9 mouse cellular contexts compared by ENCODE assay signal in genomic region chr7:127326685-127327084, GRCm38 (mm10). TPM values are rescaled to one million over a fixed set of nuclear protein-coding genes. Genes with fewer than 3 reads are reported as not detected.
DNase-seq lines count a peak whose midpoint lies in the region; ATAC-seq lines count a peak whose summit lies in the region.
"Had no signal": no experiment of that assay in that cellular context is flagged by ENCODE, and none has a peak within 500 bp of the region (broad histone marks: within the 10 kb centered on the region; RNA-seq: fewer than 3 reads in every experiment).

No protein-coding gene starts in this region.

- 71% methylated on average over 2 of the region's 2 CpGs for WGBS in hindbrain, embryonic 10.5 days
- 60% methylated on average over 2 of the region's 2 CpGs for WGBS in hindbrain, embryonic 11.5 days

- no peak overlapping the region for H3K4me2 ChIP-seq in hindbrain, embryonic 11.5 days (replicated peaks; ENCODE audit: low read depth, low read length)
- H3K4me2 ChIP-seq: lung, embryonic 14.5 days had no signal

- H3K4me1 ChIP-seq in hindbrain, embryonic 10.5 days (replicated peaks): peaks cover 12% of the 10 kb centered on the region; the same call in 1 of the 2 replicates
- no peaks in the 10 kb centered on the region for H3K4me1 ChIP-seq in hindbrain, embryonic 11.5 days (replicated peaks; ENCODE audit: control insufficient read depth, insufficient read depth, low read length)

- H3K4me3 ChIP-seq in hindbrain, embryonic 10.5 days: no peak overlapping the region
- no peak overlapping the region for H3K4me3 ChIP-seq in hindbrain, embryonic 11.5 days (ENCODE audit: low read depth, low read length)

- no peak overlapping the region for H3K9ac ChIP-seq in hindbrain, embryonic 11.5 days (ENCODE audit: low read depth, low read length)
- H3K9ac ChIP-seq: lung, embryonic 14.5 days had no signal

- H3K27me3 ChIP-seq in hindbrain, embryonic 10.5 days (ENCODE audit: insufficient read depth, poor library complexity, severe bottlenecking): no peaks in the 10 kb centered on the region
- H3K27me3 ChIP-seq in hindbrain, embryonic 11.5 days (ENCODE audit: control insufficient read depth, insufficient read depth, low read length): no peaks in the 10 kb centered on the region

- H3K36me3 ChIP-seq in hindbrain, embryonic 10.5 days: no peaks in the 10 kb centered on the region
- no peaks in the 10 kb centered on the region for H3K36me3 ChIP-seq in hindbrain, embryonic 11.5 days (ENCODE audit: control insufficient read depth, insufficient read depth, low read length)

- no peak for DNase-seq in hindbrain, embryonic 10.5 days (ENCODE audit: low spot score)
- no peak for DNase-seq in hindbrain, embryonic 11.5 days (ENCODE audit: low spot score)
- DNase-seq in frontal cortex, postnatal 10 days (ENCODE audit: low spot score in 2 of 2): peak; percentile 45 to 56
- peak; percentile 17 for DNase-seq in kidney, adult 18-20 months
- peak; percentile 28 for DNase-seq in lung, postnatal 36 days
- no peak for DNase-seq in adrenal gland, adult 18-20 months (ENCODE audit: low spot score in 2 of 2)
- no peak for DNase-seq in thymus, postnatal 14 days
- DNase-seq: lung, embryonic 14.5 days had no signal

- no peaks in the 10 kb centered on the region for H3K9me3 ChIP-seq in hindbrain, embryonic 10.5 days
- H3K9me3 ChIP-seq in hindbrain, embryonic 11.5 days (ENCODE audit: control insufficient read depth, low read length): no peaks in the 10 kb centered on the region

- peak overlapping the region; percentile 53; the same call in 1 of the 2 replicates for H3K27ac ChIP-seq in hindbrain, embryonic 10.5 days
- H3K27ac ChIP-seq in hindbrain, embryonic 11.5 days (ENCODE audit: low read depth, low read length): no peak overlapping the region

- no peak for ATAC-seq in hindbrain, embryonic 11.5 days (ENCODE audit: low FRiP score)
- no peak for ATAC-seq in megakaryocyte, adult 5-6 weeks (ENCODE audit: poor library complexity, severe bottlenecking)

RNA-seq across cellular contexts. Expression of gene Zfp768, which starts 18.7 kb away (rescaled TPM):
- 18.8 and 20.4 TPM in 2 replicates for polyA plus RNA-seq in hindbrain, embryonic 10.5 days (2016; fragmentation: Nextera tagmentation; extraction: Ambion mirVana)
- 5.1 and 5.7 TPM in 2 replicates for polyA plus RNA-seq in hindbrain, embryonic 11.5 days (2014; fragmentation: Nextera tagmentation; extraction: Ambion mirVana)
- 2.0 and 2.4 TPM in 2 replicates for total RNA-seq in megakaryocyte, adult 5-6 weeks (2015)
- 3.9 and 4.6 TPM in 2 replicates for total RNA-seq in megakaryocyte, adult 5-6 weeks (2017)
- 10 to 100 TPM; 26.8 to 34.5 TPM for total RNA-seq in adrenal gland, adult 18-20 months (2021)

RNA-seq across cellular contexts. Expression of gene Itgal, which starts 30.6 kb away (rescaled TPM):
- 0.68 and 0.98 TPM in 2 replicates for polyA plus RNA-seq in hindbrain, embryonic 10.5 days (2016; fragmentation: Nextera tagmentation; extraction: Ambion mirVana)
- polyA plus RNA-seq in hindbrain, embryonic 11.5 days (2014; fragmentation: Nextera tagmentation; extraction: Ambion mirVana): 0.54 and 0.56 TPM in 2 replicates
- 117 and 130 TPM in 2 replicates for total RNA-seq in megakaryocyte, adult 5-6 weeks (2015)
- total RNA-seq in megakaryocyte, adult 5-6 weeks (2017): 59.4 and 72.4 TPM in 2 replicates
- total RNA-seq in adrenal gland, adult 18-20 months (2021): 1 to 10 TPM; 1.7 to 4.0 TPM

RNA-seq across cellular contexts. Expression of gene Zfp747, which starts 49.2 kb away (rescaled TPM):
- 7.9 and 9.5 TPM in 2 replicates for polyA plus RNA-seq in hindbrain, embryonic 10.5 days (2016; fragmentation: Nextera tagmentation; extraction: Ambion mirVana)
- 6.7 and 9.6 TPM in 2 replicates for polyA plus RNA-seq in hindbrain, embryonic 11.5 days (2014; fragmentation: Nextera tagmentation; extraction: Ambion mirVana)
- 3.2 and 6.1 TPM in 2 replicates for total RNA-seq in megakaryocyte, adult 5-6 weeks (2015)
- 7.6 and 17.8 TPM in 2 replicates for total RNA-seq in megakaryocyte, adult 5-6 weeks (2017)
- total RNA-seq in adrenal gland, adult 18-20 months (2021): 10 to 100 TPM; 10.4 to 13.0 TPM

RNA-seq across cellular contexts. Expression of gene Sephs2, which starts 52.8 kb away (rescaled TPM):
- polyA plus RNA-seq in hindbrain, embryonic 10.5 days (2016; fragmentation: Nextera tagmentation; extraction: Ambion mirVana): 69.8 and 76.2 TPM in 2 replicates
- 80.8 and 86.6 TPM in 2 replicates for polyA plus RNA-seq in hindbrain, embryonic 11.5 days (2014; fragmentation: Nextera tagmentation; extraction: Ambion mirVana)
- 55.5 and 61.6 TPM in 2 replicates for total RNA-seq in megakaryocyte, adult 5-6 weeks (2015)
- total RNA-seq in megakaryocyte, adult 5-6 weeks (2017): 130 and 138 TPM in 2 replicates
- 10 to 100 TPM; 86.4 to 88.8 TPM for total RNA-seq in adrenal gland, adult 18-20 months (2021)

Comparison
In these comparisons a context has a peak if more than half of its experiments do, and no peak if none do; other contexts are left out.
1. DNase-seq: peak in frontal cortex, postnatal 10 days (2 of 2), kidney, adult 18-20 months (single experiment) and lung, postnatal 36 days (single experiment); none in hindbrain, embryonic 10.5 days (single experiment), hindbrain, embryonic 11.5 days (single experiment), adrenal gland, adult 18-20 months (0 of 2) and thymus, postnatal 14 days (single experiment).
2. RNA of gene Zfp768, which starts 18.7 kb away (total RNA-seq): 26.8 to 34.5 TPM in adrenal gland, adult 18-20 months; 2.0 to 4.6 TPM in megakaryocyte, adult 5-6 weeks; every median in the first group is over 4 times any median in the second.
3. RNA of gene Itgal, which starts 30.6 kb away (total RNA-seq): 59.4 to 130 TPM in megakaryocyte, adult 5-6 weeks; 1.7 to 4.0 TPM in adrenal gland, adult 18-20 months; every median in the first group is over 10 times any median in the second.